Mouse (Mus musculus) neural tube, embryonic 11.5 days (tissue): Measurements from ENCODE around the gene Btbd35f10. TPM values are rescaled to one million over a fixed set of nuclear protein-coding genes. Genes with fewer than 3 reads are reported as not detected.
"Not testable (repeated sequence)": the region's sequence is repeated elsewhere in the genome, so short reads cannot be mapped to it uniquely, and the experiment has no call there.

Experiments used
- ATAC-seq: fragments of 200-750 bp; cut with Nextera tagmentation; 2 replicates; pipeline ENCODE4 v1.8.0; 2017; ENCODE audit warnings: moderate number of reproducible peaks, mild to moderate bottlenecking, moderate TSS enrichment, moderate library complexity; ENCODE audit not compliant: insufficient read depth, low FRiP score, low TSS enrichment
- DNase-seq: peaks from one replicate; pipeline ENCODE4 v3.0.0-alpha.2; 2015; ENCODE audit warnings: low spot score
- H3K27ac ChIP-seq: fragments of 300-500 bp; sonication (generic); 2 replicates; pipeline ENCODE4 v1.5.1; 2014; ENCODE audit warnings: low read depth, mild to moderate bottlenecking, low read length
- H3K27me3 ChIP-seq: fragments of 300-500 bp; sonication (generic); 2 replicates; pipeline ENCODE4 v1.6.1; 2014; ENCODE audit warnings: mild to moderate bottlenecking, low read length, mixed read lengths; ENCODE audit not compliant: control insufficient read depth, insufficient read depth
- H3K36me3 ChIP-seq: fragments of 300-500 bp; sonication (generic); 2 replicates; pipeline ENCODE4 v1.6.1; 2014; ENCODE audit warnings: mild to moderate bottlenecking, low read length, moderate library complexity, mixed read lengths; ENCODE audit not compliant: control insufficient read depth, insufficient read depth
- H3K4me1 ChIP-seq: fragments of 300-500 bp; sonication (generic); 2 replicates; pipeline ENCODE4 v1.6.1; 2014; ENCODE audit warnings: low read length, mixed read lengths; ENCODE audit not compliant: control insufficient read depth, insufficient read depth
- H3K4me2 ChIP-seq: fragments of 300-500 bp; sonication (generic); 2 replicates; pipeline ENCODE4 v1.6.1; 2014; ENCODE audit warnings: low read depth, mild to moderate bottlenecking, moderate library complexity
- H3K4me3 ChIP-seq: fragments of 300-500 bp; sonication (generic); 2 replicates; pipeline ENCODE4 v1.5.1; 2014; ENCODE audit warnings: low read depth, low read length
- H3K9ac ChIP-seq: fragments of 300-500 bp; sonication (generic); 2 replicates; pipeline ENCODE4 v1.6.1; 2014; ENCODE audit warnings: mild to moderate bottlenecking, low read length
- H3K9me3 ChIP-seq: fragments of 300-500 bp; sonication (generic); 2 replicates; pipeline ENCODE4 v1.6.1; 2016; ENCODE audit warnings: low read length; ENCODE audit not compliant: control insufficient read depth
- WGBS: fragments of 180-500 bp; shearing (Covaris S2); extraction: QIAGEN DNeasy Blood & Tissue Kit; methylation state at CpG from one replicate; pipeline ENCODE4 v1.1.7; 2014; 5-methylcytosine and 5-hydroxymethylcytosine counted together
- polyA plus RNA-seq: library from polyadenylated mRNA; unstranded; fragments of >200 nt; fragmentation: Nextera tagmentation; extraction: Ambion mirVana; gene quantifications from 2 replicates; pipeline ENCODE4 v1.2.1, GENCODE M21; 2014

Gene Btbd35f10
- polyA plus RNA-seq, result not detected in 2 replicates

- no CpG with 5 or more reads among the region's 3 CpGs for WGBS
- DNase-seq, H3K36me3 ChIP-seq, H3K9ac ChIP-seq, H3K27ac ChIP-seq, H3K4me3 ChIP-seq, ATAC-seq, H3K4me2 ChIP-seq, H3K27me3 ChIP-seq, H3K9me3 ChIP-seq, H3K4me1 ChIP-seq: not testable (repeated sequence)
Measured at GRCm38 (mm10) chrX:3752785-3753184, at the start of gene Btbd35f10. TSS of gene Btbd35f10 (minus strand) at chrX:3752885.

Other genes with a start within 250 kb of the Btbd35f10 start
- gene Btbd35f18, start 52.7 kb downstream of the Btbd35f10 start, polyA plus RNA-seq, result not detected in 2 replicates
- not detected in 2 replicates for gene Btbd35f16, start 204.1 kb upstream of the Btbd35f10 start, polyA plus RNA-seq